Mouse (Mus musculus): ENCODE measurements around the gene Shb.

The Shb gene

GRCm38 (mm10) chr4:45532375-45532774 lies at the start of gene Shb:
Shb (minus strand) TSS chr4:45532470.
- no peak for TF ChIP-seq GATA4 (IDR thresholded peaks at IDR 0.05; ENCODE audit: insufficient replicate concordance, low read length)

GRCm38 (mm10) chr4:45581095-45581494 lies 48.8 kb upstream of the Shb start:
- no peak for TF ChIP-seq GATA4 (IDR thresholded peaks at IDR 0.05; ENCODE audit: insufficient replicate concordance, low read length)

- TF ChIP-seq GATA4 (IDR thresholded peaks at IDR 0.05; ENCODE audit: insufficient replicate concordance, low read length), result no peak
Observed at GRCm38 (mm10) chr4:45578554-45579370, 46.5 kb upstream of the Shb start.

- TF ChIP-seq GATA4 (IDR thresholded peaks at IDR 0.05; ENCODE audit: insufficient replicate concordance, low read length), result no peak
Observed at GRCm38 (mm10) chr4:45577631-45578030, 45.4 kb upstream of the Shb start.

GRCm38 (mm10) chr4:45574614-45575169 lies 42.4 kb upstream of the Shb start:
- no peak for TF ChIP-seq GATA4 (IDR thresholded peaks at IDR 0.05; ENCODE audit: insufficient replicate concordance, low read length)

- TF ChIP-seq GATA4 (IDR thresholded peaks at IDR 0.05; ENCODE audit: insufficient replicate concordance, low read length), result no peak
Observed at GRCm38 (mm10) chr4:45569521-45569920, 37.3 kb upstream of the Shb start.

- no peak for TF ChIP-seq GATA4 (IDR thresholded peaks at IDR 0.05; ENCODE audit: insufficient replicate concordance, low read length)
Observed at GRCm38 (mm10) chr4:45558211-45558610, 25.9 kb upstream of the Shb start.

GRCm38 (mm10) chr4:45552571-45552970 lies 20.3 kb upstream of the Shb start:
- no peak for TF ChIP-seq GATA4 (IDR thresholded peaks at IDR 0.05; ENCODE audit: insufficient replicate concordance, low read length)

GRCm38 (mm10) chr4:45550970-45551369 lies 18.7 kb upstream of the Shb start:
- no peak for TF ChIP-seq GATA4 (IDR thresholded peaks at IDR 0.05; ENCODE audit: insufficient replicate concordance, low read length)

GRCm38 (mm10) chr4:45549514-45549913 lies 17.2 kb upstream of the Shb start:
- TF ChIP-seq GATA4 (IDR thresholded peaks at IDR 0.05; ENCODE audit: insufficient replicate concordance, low read length), result no peak

GRCm38 (mm10) chr4:45545851-45546250 lies 13.6 kb upstream of the Shb start:
- no peak for TF ChIP-seq GATA4 (IDR thresholded peaks at IDR 0.05; ENCODE audit: insufficient replicate concordance, low read length)

- no peak for TF ChIP-seq GATA4 (IDR thresholded peaks at IDR 0.05; ENCODE audit: insufficient replicate concordance, low read length)
Observed at GRCm38 (mm10) chr4:45543481-45544051, 11.3 kb upstream of the Shb start.

- TF ChIP-seq GATA4 (IDR thresholded peaks at IDR 0.05; ENCODE audit: insufficient replicate concordance, low read length), result no peak
Observed at GRCm38 (mm10) chr4:45540151-45540933, 8.1 kb upstream of the Shb start.

GRCm38 (mm10) chr4:45539187-45539586 lies 6.9 kb upstream of the Shb start:
- no peak for TF ChIP-seq GATA4 (IDR thresholded peaks at IDR 0.05; ENCODE audit: insufficient replicate concordance, low read length)

- TF ChIP-seq GATA4 (IDR thresholded peaks at IDR 0.05; ENCODE audit: insufficient replicate concordance, low read length), result no peak
Observed at GRCm38 (mm10) chr4:45533436-45533940, 1.2 kb upstream of the Shb start.
